Mouse (Mus musculus) thymus, adult 2 months (tissue): Measurements from ENCODE around the gene Yars. TPM values are rescaled to one million over a fixed set of nuclear protein-coding genes. Genes with fewer than 3 reads are reported as not detected.

Experiments used
- DNase-seq: peaks from one replicate; pipeline ENCODE4 v3.0.0; 2021
- H3K27ac ChIP-seq: fragments of 200-500 bp; 2 replicates; pipeline ENCODE4 v1.5.1; 2012; ENCODE audit warnings: low read length, control low read depth; ENCODE audit not compliant: control insufficient read depth, insufficient read depth
- H3K27me3 ChIP-seq: fragments of 200-500 bp; 2 replicates; pipeline ENCODE4 v1.6.1; 2012; ENCODE audit warnings: mild to moderate bottlenecking, low read length, moderate library complexity, mixed read lengths; ENCODE audit not compliant: control insufficient read depth, insufficient read depth
- H3K36me3 ChIP-seq: fragments of 200-500 bp; 2 replicates; pipeline ENCODE4 v1.6.1; 2012; ENCODE audit warnings: mild to moderate bottlenecking, low read length, moderate library complexity; ENCODE audit not compliant: control insufficient read depth, insufficient read depth
- H3K4me1 ChIP-seq: fragments of 200-500 bp; replicated peaks from 2 replicates; pipeline ENCODE4 v1.6.1; 2012; ENCODE audit warnings: low read length; ENCODE audit not compliant: control insufficient read depth, insufficient read depth
- H3K4me3 ChIP-seq: fragments of 200-500 bp; 2 replicates; pipeline ENCODE4 v1.5.1; 2012; ENCODE audit warnings: mild to moderate bottlenecking, low read length, control low read depth, moderate library complexity; ENCODE audit not compliant: control insufficient read depth, insufficient read depth
- CTCF ChIP-seq: fragments of 200-500 bp; IDR thresholded peaks from 2 replicates; pipeline ENCODE4 v1.5.1; 2012; ENCODE audit warnings: mild to moderate bottlenecking, control low read depth, low read length, moderate library complexity, borderline replicate concordance; ENCODE audit not compliant: control insufficient read depth, poor library complexity, insufficient read depth; ENCODE audit errors: extremely low read depth
- POLR2A ChIP-seq: fragments of 200-500 bp; IDR thresholded peaks from 2 replicates; pipeline ENCODE4 v1.6.1; 2012; ENCODE audit warnings: mild to moderate bottlenecking, low read length, control low read depth, moderate library complexity; ENCODE audit not compliant: control insufficient read depth, poor library complexity, insufficient read depth; ENCODE audit errors: extremely low read depth
- WGBS: fragments of 180-500 bp; shearing (Covaris S2); methylation state at CpG from one replicate; pipeline ENCODE4 v1.1.7; 2018; 5-methylcytosine and 5-hydroxymethylcytosine counted together
- polyA plus RNA-seq: library from polyadenylated mRNA; depleted of rRNA; stranded (reverse); fragments of >200 nt; gene quantifications from 2 replicates; pipeline ENCODE4 v1.2.3, GENCODE M21; 2012

Gene Yars
- polyA plus RNA-seq, 1 experiment: 17.6 TPM

DNA sequence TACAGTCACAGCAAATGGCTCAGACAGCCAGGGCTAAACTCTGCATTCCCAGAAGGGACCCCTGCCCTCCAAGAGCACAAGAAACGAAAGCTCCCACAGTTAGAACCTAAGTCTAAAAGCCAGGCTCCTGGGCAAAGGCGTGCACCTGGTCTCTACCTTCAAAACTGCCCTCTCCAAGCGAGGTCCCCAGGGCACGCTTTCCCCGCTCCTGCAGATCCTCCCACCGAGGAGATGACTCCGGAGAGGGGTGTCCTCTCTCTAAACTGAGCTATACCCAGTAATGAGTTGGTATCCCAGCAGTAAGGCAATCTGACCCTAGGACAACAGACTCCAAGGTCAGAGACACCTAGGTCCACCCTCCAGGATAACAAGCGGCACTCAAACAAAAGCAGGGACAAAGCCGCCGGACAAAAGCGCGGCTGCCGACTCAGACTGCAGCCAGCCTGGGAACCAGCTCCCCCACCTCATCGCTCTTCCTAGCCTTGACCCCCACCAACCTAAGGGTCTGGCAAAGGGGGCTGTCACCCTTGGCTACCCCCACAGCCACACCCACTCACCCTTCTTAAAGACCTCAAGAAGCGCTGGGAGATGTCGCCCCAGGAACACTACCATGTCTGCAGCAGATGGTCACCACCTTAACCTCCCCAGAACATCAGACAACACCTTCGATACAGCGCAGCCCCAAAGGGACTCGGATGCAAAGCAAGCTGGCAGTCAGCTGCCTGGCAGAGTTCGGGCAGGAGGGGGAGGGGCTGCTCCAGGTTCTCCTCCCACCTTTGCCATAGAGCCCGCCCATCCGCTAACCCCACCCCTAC, 37.8 kb downstream of the Yars start:
- 90% methylated on average over 22 of the region's 22 CpGs for WGBS
- H3K36me3 ChIP-seq: no peaks in the 10 kb centered on the region
- H3K4me1 ChIP-seq: no peaks in the 10 kb centered on the region
- TF ChIP-seq POLR2A (no peak), CTCF (no peak)
- no peak overlapping the region for H3K4me3 ChIP-seq
- no peak for DNase-seq
- H3K27me3 ChIP-seq: no peaks in the 10 kb centered on the region
- H3K27ac ChIP-seq: peak overlapping the region; percentile 44; the same call in 1 of the 2 replicates

DNA sequence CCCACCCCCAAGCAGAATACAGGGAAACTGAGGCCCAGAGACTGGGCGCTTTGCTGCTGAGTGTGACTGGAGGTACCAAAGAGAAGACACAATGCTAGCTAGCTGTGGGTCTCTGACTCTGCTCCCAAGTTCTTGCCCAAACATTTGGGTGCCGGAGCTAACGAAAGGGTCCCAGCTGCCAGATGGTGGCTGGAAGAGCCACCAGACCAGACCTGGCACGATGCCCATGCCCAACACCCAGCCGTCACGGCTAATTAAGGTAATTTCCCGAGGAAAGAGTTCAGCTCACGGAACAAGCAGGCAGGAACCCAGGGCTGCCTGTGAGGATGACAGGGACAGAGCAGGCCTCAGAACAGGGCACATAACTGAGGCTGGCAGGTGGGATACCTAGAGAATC, 38.4 kb downstream of the Yars start:
- Histone ChIP-seq H3K4me1 (no peaks in the 10 kb centered on the region), H3K27me3 (no peaks in the 10 kb centered on the region), H3K36me3 (no peaks in the 10 kb centered on the region), H3K4me3 (no peak overlapping the region), H3K27ac (no peak overlapping the region)
- no peak for DNase-seq
- WGBS: 88% methylated on average over 8 of the region's 8 CpGs
- TF ChIP-seq CTCF: no peak
- no peak for TF ChIP-seq POLR2A

DNA sequence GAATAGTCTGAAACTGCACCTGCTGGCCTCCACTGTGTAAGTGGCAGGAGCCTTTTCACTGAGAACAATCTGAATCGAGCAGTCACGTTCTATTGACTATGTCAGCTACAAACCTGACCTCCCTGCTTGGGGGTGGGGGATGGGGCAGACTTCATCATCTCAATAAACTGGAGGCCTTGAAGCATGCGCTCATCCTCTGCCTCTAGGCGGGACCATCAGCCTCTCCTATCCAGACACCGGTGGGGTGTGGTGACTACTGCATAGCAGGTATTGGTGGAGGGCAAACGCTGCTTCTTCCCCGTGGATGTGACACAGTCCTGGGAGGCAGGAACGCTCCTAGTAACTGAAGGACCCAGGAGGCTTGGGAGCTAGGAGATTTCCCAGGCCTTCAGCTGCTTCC, 41.4 kb downstream of the Yars start:
- Histone ChIP-seq H3K4me1 (0 out of 2 replicates have a peak, but pooled peaks cover 2% of the 10 kb centered on the region), H3K27me3 (no peaks in the 10 kb centered on the region), H3K27ac (no peak overlapping the region), H3K36me3 (no peaks in the 10 kb centered on the region), H3K4me3 (no peak overlapping the region)
- no peak for TF ChIP-seq POLR2A
- no peak for TF ChIP-seq CTCF
- no peak for DNase-seq
- 93% methylated on average over 8 of the region's 8 CpGs for WGBS

DNA sequence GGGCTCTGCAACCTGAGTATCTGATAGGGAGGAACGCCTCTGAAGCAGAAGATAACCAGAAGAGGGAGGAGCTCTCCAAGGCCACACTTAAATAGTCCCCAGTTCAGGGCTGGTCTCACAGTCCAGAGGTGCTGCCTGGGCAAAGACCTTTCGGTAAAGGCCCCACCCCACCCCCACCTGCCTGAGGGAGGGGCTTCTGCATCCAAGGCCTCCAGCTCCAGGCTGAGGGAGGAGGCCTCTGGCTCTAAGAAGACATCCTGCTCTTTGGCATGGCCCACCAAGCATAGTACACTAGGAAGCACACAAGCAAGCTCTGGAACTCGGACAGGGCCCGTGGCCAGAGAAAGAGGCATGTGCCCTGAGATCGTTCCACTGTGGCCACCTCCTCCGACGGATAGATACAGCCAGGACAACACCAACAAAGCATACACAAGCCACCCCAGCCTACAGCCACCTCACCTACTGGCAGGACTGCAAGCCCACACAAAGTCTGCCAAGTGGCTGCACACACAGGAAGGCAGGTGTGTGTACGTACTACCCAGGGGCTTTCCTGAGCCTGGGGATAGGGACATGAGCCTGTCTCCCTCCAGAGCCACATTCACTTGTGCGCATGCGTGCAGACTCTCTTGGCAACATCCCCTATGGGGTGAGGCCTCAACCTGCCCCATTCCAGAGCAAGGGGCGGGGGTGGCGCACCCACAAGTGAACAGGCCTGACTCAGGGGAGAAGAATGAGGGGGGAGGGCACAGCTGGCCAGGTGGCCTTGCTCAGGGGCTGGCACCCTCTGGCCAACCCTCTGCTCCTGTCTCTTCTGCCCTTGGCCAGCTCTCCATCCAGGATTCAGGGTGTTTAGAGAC, 42.3 kb downstream of the Yars start:
- Histone ChIP-seq H3K27ac (no peak overlapping the region), H3K4me3 (no peak overlapping the region), H3K36me3 (no peaks in the 10 kb centered on the region), H3K27me3 (no peaks in the 10 kb centered on the region), H3K4me1 (0 out of 2 replicates have a peak, but pooled peaks cover 2% of the 10 kb centered on the region)
- no peak for TF ChIP-seq POLR2A
- no peak for TF ChIP-seq CTCF
- DNase-seq: no peak
- 91% methylated on average over 12 of the region's 12 CpGs for WGBS

DNA sequence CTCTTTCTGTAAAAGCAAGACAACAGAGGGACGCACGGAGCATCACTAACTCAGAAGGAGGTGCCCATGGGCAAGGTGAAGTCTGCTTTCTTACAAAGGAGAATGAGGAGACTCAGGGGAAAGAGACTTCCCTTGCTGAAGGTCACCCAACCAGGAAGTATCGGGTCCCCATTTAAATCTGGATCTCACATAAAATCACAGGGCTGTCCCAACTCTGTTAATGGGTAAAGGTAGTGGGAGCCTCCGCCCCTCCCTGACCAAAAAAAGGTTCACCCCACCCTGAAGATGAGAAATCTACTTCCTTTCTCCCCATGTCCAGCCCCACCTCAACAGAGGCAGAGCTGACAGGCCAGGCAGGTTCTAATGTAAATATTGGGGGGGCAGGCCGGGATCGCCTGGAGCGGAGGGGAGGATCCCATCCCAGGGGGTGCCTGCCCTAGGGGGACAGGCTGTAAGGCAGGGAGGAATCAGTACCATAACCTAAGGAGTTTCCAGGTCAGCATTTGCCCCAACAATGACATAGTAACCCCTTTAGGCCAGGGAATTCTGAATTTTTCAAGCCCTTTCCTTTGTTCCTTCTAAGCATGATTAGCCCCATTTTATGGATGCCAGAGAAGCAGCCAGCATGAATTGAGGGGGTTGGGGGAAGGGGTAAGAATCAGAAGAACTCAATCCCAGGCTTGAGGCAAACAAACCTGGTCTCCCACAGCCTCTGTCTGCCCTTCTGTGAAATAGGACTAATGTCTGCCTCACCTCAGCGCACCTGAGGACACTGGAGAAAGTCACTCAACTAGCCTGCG, 43.2 kb downstream of the Yars start:
- 0 out of 2 replicates have a peak, but pooled peaks cover 2% of the 10 kb centered on the region for H3K4me1 ChIP-seq
- no peak for DNase-seq
- no peaks in the 10 kb centered on the region for H3K27me3 ChIP-seq
- H3K4me3 ChIP-seq: no peak overlapping the region
- H3K27ac ChIP-seq: no peak overlapping the region
- no peaks in the 10 kb centered on the region for H3K36me3 ChIP-seq
- 94% methylated on average over 9 of the region's 9 CpGs for WGBS
- no peak for TF ChIP-seq POLR2A
- TF ChIP-seq CTCF: no peak

DNA sequence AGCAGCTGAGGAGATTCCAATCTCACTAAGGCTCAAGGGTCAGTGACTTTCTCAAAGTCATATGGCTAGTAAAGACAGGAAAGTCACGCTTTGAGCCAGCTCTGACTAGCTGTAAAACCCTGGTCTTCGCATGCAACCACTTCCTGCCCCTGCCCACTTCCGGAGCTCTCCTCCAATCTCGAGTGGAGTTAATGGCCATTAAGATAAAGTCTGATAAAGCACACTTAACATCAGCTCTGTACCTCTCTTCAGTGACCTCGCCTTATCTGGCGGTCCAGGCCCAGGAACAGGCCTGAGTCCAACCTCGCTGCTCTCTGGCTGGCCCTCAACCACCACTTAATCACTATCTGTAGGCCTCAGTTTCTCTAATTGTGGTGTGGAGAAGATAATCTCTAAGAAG, 44.9 kb downstream of the Yars start:
- no peaks in the 10 kb centered on the region for H3K36me3 ChIP-seq
- H3K4me3 ChIP-seq: no peak overlapping the region
- TF ChIP-seq POLR2A (no peak), CTCF (no peak)
- no peak for DNase-seq
- 45% methylated on average over 7 of the region's 7 CpGs for WGBS
- peaks cover 3% of the 10 kb centered on the region; the same call in 1 of the 2 replicates for H3K27me3 ChIP-seq
- no peak overlapping the region for H3K27ac ChIP-seq
- peaks cover 10% of the 10 kb centered on the region for H3K4me1 ChIP-seq
